Mouse (Mus musculus): ENCODE measurements around the gene Mthfd2l.

Gene Mthfd2l

DNA sequence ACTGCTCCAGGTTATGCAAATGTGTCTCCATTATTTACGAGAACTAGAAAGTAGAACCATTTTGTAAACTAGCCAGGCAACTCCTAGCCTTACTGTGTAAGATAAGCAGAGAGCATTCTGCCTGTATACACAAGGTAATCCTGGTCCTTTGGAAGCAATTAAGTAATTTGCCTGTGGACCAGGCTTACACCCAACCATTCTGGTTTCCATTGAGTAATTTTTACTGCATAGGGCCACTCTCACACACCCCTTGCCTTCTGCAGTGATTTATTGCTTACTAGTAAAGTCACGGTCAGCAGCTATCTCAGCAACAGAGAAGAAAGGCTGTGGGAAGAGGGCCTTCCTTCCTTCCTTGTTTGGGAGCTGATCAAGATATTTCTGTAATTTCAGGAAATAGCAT is 5.8 kb downstream of the Mthfd2l start:
- in situ Hi-C loops (cut with MboI, MseI) = loop anchor here (25.0 kb wide), 2 partner anchors 1076 to 1476 kb away; no protein-coding TSS in a partner anchor

- in situ Hi-C loops (cut with MboI, MseI) = loop anchor here (5.0 to 25.0 kb wide), 3 partner anchors 362 to 1467 kb away; no protein-coding TSS in a partner anchor
These were observed 14.5 kb downstream of the Mthfd2l start for GRCm38 (mm10) chr5:90945453-90945852.

DNA sequence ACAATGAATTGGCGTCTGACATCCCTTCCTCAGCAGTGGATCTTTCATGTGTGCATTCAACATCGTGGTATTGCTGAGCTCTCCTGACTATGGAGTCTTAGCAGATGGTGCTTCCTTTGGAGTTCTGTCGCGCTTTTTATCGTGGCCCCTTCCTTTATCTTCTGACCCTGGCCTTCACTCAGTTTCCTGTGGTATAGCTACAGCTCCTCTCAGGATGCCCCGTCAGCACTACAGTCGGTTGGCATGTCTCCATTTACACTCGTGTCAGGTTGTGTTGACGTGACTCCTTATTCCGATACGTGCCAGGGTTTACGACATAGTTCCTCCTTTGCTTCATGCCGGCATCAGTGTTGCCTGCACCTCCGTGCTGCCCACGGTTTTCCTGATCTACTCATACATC is 18.6 kb downstream of the Mthfd2l start:
- in situ Hi-C loops (cut with MboI, MseI) = loop anchor here (5.0 to 25.0 kb wide), 3 partner anchors 358 to 1463 kb away; no protein-coding TSS in a partner anchor

DNA sequence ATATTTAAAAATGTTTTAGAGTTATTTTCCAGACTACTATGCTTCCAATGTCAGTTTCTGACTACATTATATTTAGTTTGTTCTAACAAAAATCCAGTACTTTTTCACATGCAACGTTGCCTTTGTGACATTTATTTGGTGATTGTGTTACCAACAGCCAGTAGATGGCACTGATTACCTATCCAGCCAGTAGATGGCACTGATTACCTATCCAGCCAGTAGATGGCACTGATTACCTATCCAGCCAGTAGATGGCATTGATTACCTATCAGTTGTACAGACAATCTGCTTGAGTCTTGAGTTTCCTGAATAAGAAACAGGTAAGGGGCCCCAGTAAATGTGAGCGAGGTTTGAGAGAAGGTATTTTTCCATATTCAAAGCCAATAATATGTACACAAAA is 20.6 kb downstream of the Mthfd2l start:
- in situ Hi-C loops (cut with MboI, MseI) = no loop called here

- in situ Hi-C loops (cut with MboI, MseI) = no loop called here
These were observed 22.0 kb downstream of the Mthfd2l start for GRCm38 (mm10) chr5:90952731-90953481.

- in situ Hi-C loops (cut with MboI, MseI) = no loop called here
These were observed 33.4 kb downstream of the Mthfd2l start for GRCm38 (mm10) chr5:90964316-90964715.

DNA sequence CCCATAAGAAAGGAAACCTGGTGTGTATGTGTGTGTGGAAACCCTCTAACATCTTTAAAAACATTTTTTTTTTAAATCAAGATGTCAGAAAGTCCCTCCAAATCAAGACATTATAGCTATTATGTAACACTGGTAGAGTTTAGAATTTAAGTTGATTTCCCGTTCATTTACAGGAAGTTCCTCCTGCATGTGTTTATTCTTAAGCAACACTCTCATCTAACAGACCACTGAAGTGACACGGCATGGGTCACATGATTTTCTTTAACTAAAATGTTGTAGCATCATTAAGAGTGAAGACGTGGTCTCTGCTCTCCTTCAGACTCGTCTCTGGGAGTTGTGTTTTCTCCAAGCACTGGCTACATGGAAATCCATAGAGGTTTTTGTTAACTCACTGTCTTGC is 33.8 kb downstream of the Mthfd2l start:
- in situ Hi-C loops (cut with MboI, MseI) = no loop called here

GRCm38 (mm10) chr5:90965386-90965785 is 34.5 kb downstream of the Mthfd2l start:
- in situ Hi-C loops (cut with MboI, MseI) = no loop called here

DNA sequence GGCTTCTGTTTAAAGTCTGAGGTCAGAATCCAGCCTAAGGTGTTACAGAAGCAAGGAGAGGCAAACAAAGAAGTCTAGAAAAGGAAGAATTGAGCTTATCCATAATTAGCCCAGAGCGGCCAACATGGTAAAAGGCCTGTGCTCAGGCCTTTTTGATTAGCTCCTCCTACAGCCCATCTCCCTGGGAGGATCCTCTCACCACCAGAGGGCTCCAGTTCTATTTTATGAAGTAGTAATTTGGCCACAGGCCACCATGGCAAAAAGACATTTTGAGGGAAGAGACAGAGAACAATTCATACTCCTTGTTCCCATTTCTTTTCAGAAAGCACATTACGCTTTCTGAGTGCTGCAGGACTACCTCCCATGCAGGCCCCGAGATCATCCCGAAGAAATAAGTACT is 46.3 kb downstream of the Mthfd2l start:
- in situ Hi-C loops (cut with MboI, MseI) = loop anchor here (5.0 kb wide), 1 partner anchor 325 kb away; no protein-coding TSS in a partner anchor

DNA sequence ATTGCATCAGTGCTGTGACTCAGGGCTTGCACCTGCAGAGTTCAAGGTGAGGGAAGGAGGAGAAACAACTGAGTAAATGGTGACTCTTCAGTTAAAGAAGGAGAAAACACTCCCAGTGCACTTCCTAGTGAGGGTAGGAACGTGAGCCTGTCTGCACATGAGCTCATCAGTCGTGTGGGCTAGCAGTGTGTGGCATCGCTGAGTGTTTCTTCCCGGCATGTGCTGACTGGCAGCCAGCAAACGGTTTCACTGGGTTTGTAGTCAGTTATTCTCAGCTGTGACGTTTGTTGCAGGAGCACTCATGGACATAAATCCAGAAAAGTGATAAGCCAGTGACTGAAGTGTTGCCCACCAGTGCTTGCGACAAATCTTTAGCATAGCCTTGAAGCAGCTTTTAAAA is 49.4 kb downstream of the Mthfd2l start:
- in situ Hi-C loops (cut with MboI, MseI) = no loop called here

DNA sequence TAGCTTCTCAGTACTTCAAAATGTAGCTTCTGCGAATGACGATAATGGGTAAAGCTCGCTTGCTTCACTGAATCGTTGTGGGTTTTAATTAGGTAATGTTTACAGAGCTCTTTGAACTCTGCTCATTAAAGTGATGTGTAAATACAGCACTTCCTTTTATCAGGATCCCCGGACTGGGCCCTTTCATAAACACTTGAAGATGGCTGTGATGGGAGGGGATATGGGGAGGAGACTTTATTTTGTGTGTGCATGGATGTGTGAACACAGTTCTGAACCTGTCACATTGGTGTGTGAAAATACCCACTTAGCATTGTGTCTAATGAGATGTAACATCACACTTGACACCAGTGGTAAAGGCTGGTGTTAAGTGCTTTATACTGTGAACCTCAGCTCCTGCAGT is 56.7 kb downstream of the Mthfd2l start:
- in situ Hi-C loops (cut with MboI, MseI) = no loop called here

DNA sequence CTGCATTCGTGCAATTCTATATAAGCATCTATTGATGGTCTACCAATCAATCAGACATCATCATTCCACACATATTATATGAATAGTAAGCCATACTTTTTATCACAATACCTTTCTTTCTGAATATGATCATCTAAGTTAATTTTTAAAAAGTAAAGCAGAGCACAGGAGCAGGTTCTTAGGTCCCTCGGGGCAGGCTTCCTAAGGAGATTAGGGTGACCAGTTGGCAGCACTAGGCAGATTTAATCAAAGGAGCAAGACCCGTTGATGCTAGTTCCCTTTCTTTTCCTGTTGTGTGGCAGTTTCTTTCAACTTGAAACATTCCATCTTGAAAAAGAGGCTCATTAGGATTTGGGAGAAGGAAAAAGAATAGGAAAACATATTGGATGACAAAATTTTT is 57.2 kb downstream of the Mthfd2l start:
- in situ Hi-C loops (cut with MboI, MseI) = no loop called here

- in situ Hi-C loops (cut with MboI, MseI) = no loop called here
These were observed 57.7 kb downstream of the Mthfd2l start for GRCm38 (mm10) chr5:90988592-90988991.

- in situ Hi-C loops (cut with MboI, MseI) = no loop called here
These were observed 69.0 kb downstream of the Mthfd2l start for GRCm38 (mm10) chr5:90999942-91000341.

DNA sequence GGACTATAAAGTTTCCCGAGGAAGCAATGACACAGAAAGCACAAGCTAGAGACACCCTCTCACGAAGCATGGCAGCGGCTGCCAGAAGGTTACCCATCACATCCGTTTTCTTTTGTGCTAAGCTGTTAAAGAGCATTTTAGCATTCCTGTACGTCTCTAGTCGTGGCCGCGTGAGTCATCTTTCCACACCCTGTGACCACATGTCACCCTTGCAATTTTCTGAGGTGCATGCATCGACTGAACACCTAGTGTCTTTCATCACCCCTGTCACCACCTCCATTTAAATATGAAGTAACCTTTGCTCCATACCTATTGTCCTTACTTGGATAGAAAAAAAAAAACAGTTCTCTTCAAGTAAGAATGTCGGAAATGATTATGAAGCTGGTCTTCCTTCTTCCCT is 84.3 kb downstream of the Mthfd2l start:
- in situ Hi-C loops (cut with MboI, MseI) = no loop called here

DNA sequence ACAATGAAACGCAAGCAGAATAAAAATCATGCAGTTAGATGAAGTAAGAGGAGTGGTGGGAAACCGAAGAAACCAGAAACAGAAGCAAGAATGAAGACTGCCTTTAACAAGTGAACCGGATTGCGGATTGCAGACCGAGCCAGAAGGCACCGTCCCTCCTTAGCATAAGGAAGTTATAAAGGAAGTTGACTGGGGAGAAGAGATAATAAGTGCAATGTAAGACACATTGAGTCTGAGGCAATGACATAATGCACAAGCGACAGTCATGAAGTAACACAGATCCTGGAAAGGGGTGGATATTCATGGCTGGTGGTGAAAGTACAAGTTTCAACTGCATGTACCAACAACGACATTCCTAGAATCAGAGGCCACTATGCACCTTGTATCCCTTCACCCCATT is 92.2 kb downstream of the Mthfd2l start:
- in situ Hi-C loops (cut with MboI, MseI) = no loop called here

GRCm38 (mm10) chr5:91027164-91027563 is 96.2 kb downstream of the Mthfd2l start, which contains the start of gene Epgn:
TSS of gene Epgn (plus strand) at chr5:91027464.
- in situ Hi-C loops (cut with MboI, MseI) = no loop called here

GRCm38 (mm10) chr5:91027840-91028239 is 96.9 kb downstream of the Mthfd2l start:
- in situ Hi-C loops (cut with MboI, MseI) = no loop called here

GRCm38 (mm10) chr5:91030629-91031028 is 99.7 kb downstream of the Mthfd2l start:
- in situ Hi-C loops (cut with MboI, MseI) = no loop called here

DNA sequence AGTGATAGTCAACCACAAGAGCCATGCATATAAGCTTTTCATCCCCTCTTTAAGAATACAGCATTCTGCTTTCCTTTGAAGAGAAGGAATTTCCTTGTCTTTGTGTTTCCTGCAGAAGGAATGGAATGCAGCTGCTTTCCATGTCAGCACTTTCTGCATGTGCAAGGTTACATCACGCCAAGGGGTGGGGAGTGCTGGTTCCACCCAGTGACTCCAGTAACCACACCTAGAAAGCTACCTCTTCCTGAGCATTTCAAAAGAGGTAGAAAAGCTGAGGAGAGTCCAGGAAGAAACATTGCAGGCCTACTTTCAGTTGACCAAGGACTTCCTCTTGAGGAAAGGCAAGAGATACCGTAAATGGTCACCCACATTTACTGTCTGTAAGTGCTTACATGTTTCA is 104.4 kb downstream of the Mthfd2l start:
- in situ Hi-C loops (cut with MboI, MseI) = no loop called here

DNA sequence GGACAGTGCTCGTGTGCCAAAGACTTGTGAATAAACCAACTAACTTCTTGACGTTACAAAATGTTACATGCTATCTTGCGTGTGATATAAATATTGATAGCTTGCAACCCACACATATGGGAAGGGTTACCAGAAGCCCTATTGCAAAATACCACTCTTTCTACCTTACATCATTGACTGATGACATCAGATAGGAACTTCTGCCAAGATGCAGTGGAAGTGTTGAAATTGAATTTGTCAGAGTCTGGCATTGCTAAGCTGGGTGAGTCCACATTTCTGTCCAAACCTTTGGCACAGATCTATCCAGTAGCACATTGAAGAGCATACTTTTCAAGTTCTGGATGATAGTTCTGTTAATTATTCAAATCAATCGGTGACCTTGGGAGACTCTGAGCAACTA is 105.7 kb downstream of the Mthfd2l start:
- in situ Hi-C loops (cut with MboI, MseI) = no loop called here

DNA sequence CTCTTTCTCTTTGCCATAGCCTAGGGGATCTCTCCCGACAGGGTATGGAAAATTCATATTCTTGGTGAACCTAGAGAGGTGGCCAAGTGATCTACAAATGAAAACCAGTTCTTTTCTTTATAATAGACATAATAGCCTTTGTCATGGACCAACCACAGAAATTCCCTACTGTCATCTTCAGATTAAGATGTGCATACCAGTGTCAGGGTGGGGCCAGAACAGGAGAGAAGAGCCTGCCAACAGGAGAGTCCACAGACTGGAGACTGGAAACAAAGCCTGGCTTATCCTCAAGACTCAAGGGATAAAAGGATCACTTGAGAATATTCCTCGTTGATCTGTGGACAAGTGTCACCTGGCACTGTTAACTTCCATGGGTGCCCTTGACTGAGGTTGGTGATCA is 106.8 kb downstream of the Mthfd2l start:
- in situ Hi-C loops (cut with MboI, MseI) = no loop called here

GRCm38 (mm10) chr5:91038547-91038946 is 107.6 kb downstream of the Mthfd2l start:
- in situ Hi-C loops (cut with MboI, MseI) = no loop called here

DNA sequence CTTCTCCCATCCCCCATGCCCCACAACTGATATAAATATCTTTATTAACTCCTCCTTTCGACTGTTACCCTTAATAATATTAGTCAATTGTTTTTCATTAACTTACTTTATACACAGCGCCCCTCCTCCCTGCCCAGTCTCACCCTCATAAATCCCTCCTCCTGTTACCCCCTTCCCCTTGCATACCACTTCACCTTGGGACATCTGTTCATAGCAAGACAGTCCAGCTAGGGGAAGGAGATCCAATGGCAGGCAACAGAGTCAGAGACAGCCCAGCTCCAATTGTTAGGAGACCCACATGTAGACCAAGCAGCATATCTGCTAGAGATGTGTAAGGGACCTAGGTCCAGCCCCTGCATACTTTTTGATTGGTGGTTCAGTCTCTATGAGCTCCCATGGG is 108.0 kb downstream of the Mthfd2l start:
- in situ Hi-C loops (cut with MboI, MseI) = no loop called here

Measured in T-helper 1 cell (primary cell).